Mouse (Mus musculus): ENCODE measurements at regions not wholly inside any gene's neighbourhood (a gene's known extent, or its start where the extent isn't known, plus 50 kb on each side); places are given as distances from the start of the nearest gene placed in this dataset.

GRCm38 (mm10) chr10:99609420-99609819, 150.0 kb downstream of the Csl start:
- TF ChIP-seq CTCF (IDR thresholded peaks at IDR 0.05) (no peak), EP300 (IDR thresholded peaks at IDR 0.05) (no peak)
